Mouse (Mus musculus) kidney, postnatal 0 days (tissue): ENCODE results near the gene Chpf2. TPM values are rescaled to one million over a fixed set of nuclear protein-coding genes. Genes with fewer than 3 reads are reported as not detected.
A peak's percentile ranks its signal among the peaks of the same experiment; 100 is the strongest.

Source experiments
- ATAC-seq: fragments of 200-750 bp; cut with Nextera tagmentation; replicated peaks from 2 replicates; pipeline ENCODE4 v1.8.0; 2017; ENCODE audit warnings: low read depth, moderate number of reproducible peaks, moderate TSS enrichment, moderate library complexity; ENCODE audit not compliant: low FRiP score
- DNase-seq: peaks from one replicate; pipeline ENCODE4 v3.0.0-alpha.2; 2016; ENCODE audit warnings: low spot score
- H3K27ac ChIP-seq: fragments of 300-500 bp; sonication (generic); 2 replicates; pipeline ENCODE4 v1.5.1; 2014; ENCODE audit warnings: mild to moderate bottlenecking
- H3K27me3 ChIP-seq: fragments of 300-500 bp; sonication (generic); 2 replicates; pipeline ENCODE4 v1.6.1; 2014; ENCODE audit warnings: low read length, mixed read lengths; ENCODE audit not compliant: insufficient read depth
- H3K36me3 ChIP-seq: fragments of 300-500 bp; sonication (generic); 2 replicates; pipeline ENCODE4 v1.6.1; 2014; ENCODE audit warnings: low read length, mixed read lengths; ENCODE audit not compliant: insufficient read depth
- H3K4me1 ChIP-seq: fragments of 300-500 bp; sonication (generic); replicated peaks from 2 replicates; pipeline ENCODE4 v1.6.1; 2014; ENCODE audit warnings: antibody characterized with exemption, low read length, mixed read lengths; ENCODE audit not compliant: insufficient read depth
- H3K4me2 ChIP-seq: fragments of 300-500 bp; sonication (generic); 2 replicates; pipeline ENCODE4 v1.6.1; 2014; ENCODE audit warnings: mild to moderate bottlenecking, low read length, moderate library complexity, mixed read lengths
- H3K4me3 ChIP-seq: fragments of 300-500 bp; sonication (generic); replicated peaks from 2 replicates; pipeline ENCODE4 v1.5.1; 2014; ENCODE audit warnings: low read depth, low read length
- H3K9ac ChIP-seq: fragments of 300-500 bp; sonication (generic); 2 replicates; pipeline ENCODE4 v1.6.1; 2014; ENCODE audit warnings: low read depth, low read length
- H3K9me3 ChIP-seq: fragments of 300-500 bp; sonication (generic); replicated peaks from 2 replicates; pipeline ENCODE4 v1.6.1; 2016; ENCODE audit warnings: low read length, inconsistent platforms, mixed read lengths
- CTCF ChIP-seq: IDR thresholded peaks from 2 replicates; pipeline ENCODE4 v1.5.1; 2016; ENCODE audit warnings: antibody characterized with exemption, low read depth, mild to moderate bottlenecking, moderate library complexity
- WGBS: fragments of 180-500 bp; shearing (Covaris S2); extraction: QIAGEN DNeasy Blood & Tissue Kit; methylation state at CpG from one replicate; pipeline ENCODE4 v1.1.7; 2014; 5-methylcytosine and 5-hydroxymethylcytosine counted together
- polyA plus RNA-seq: library from polyadenylated mRNA; unstranded; fragments of >200 nt; fragmentation: Nextera tagmentation; extraction: Ambion mirVana; gene quantifications from 2 replicates; pipeline ENCODE4 v1.2.1, GENCODE M21; 2015

Chpf2 gene
- polyA plus RNA-seq, 1 experiment from 2014 or later: 26.0 TPM

DNA sequence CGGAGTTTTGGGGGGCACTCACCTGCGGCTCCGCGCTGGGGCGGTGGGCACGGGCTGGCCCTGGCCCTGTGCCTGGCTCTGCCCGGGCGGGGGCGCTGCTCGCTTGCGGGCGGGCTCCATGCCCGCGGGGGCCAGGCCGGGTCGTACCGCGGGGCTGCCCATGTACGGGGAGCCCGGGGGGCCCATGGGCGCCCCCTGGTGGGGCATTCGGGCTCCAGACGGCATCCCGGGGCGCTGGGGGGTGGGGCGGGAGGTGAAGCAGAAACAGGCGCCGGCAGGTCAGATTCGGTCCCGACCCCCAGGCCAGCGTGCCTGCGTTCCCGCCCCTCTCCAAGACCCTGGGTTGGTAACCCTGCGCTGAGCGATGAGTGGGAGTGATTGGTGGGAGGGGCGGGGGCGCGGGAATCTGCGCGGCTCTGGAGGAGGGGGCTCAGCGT, 12.0 kb downstream of the Chpf2 start:
- peak overlapping the region; percentile 54 for H3K9ac ChIP-seq
- H3K4me3 ChIP-seq: peak overlapping the region; percentile 43
- 1% methylated on average over 36 of the region's 41 CpGs for WGBS
- ATAC-seq: peak; percentile 23
- DNase-seq: peak; percentile 54
- no peak overlapping the region for H3K27ac ChIP-seq
- H3K36me3 ChIP-seq: peaks cover 18% of the 10 kb centered on the region
- H3K4me1 ChIP-seq: peaks cover 35% of the 10 kb centered on the region
- TF ChIP-seq CTCF: peak; percentile 62
- H3K9me3 ChIP-seq: no peaks in the 10 kb centered on the region
- H3K4me2 ChIP-seq: peak overlapping the region; percentile 97
- H3K27me3 ChIP-seq: peaks cover 4% of the 10 kb centered on the region; the same call in 1 of the 2 replicates

DNA sequence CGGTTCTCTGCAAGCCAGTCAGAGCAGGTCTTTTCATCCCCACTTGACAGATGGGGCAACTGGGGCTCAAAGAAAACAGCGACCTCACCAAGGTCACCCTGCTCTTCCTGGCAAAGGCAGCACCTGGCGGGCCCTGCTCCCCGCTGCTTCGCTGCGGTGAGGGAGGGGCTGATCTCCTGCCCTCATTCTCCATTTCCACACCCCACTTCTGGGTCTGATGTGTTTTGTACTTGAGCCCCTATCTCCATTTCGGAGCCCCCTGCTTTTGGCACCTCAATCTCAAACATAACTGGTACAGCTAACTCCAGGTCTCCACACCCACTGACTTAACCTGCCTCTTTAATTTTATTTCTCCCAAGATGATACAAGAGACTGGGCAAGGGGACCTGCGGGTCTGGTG, 12.6 kb downstream of the Chpf2 start:
- peak overlapping the region; percentile 97 for H3K4me2 ChIP-seq
- peaks cover 13% of the 10 kb centered on the region for H3K36me3 ChIP-seq
- 15% methylated on average over 8 of the region's 8 CpGs for WGBS
- H3K27ac ChIP-seq: no peak overlapping the region
- TF ChIP-seq CTCF: no peak
- DNase-seq (no peak), ATAC-seq (no peak)
- no peak overlapping the region; the same call in 1 of the 2 replicates for H3K4me3 ChIP-seq
- peaks cover 4% of the 10 kb centered on the region; the same call in 1 of the 2 replicates for H3K27me3 ChIP-seq
- H3K4me1 ChIP-seq: peaks cover 40% of the 10 kb centered on the region
- peak overlapping the region; percentile 54; the same call in 1 of the 2 replicates for H3K9ac ChIP-seq
- no peaks in the 10 kb centered on the region for H3K9me3 ChIP-seq

DNA sequence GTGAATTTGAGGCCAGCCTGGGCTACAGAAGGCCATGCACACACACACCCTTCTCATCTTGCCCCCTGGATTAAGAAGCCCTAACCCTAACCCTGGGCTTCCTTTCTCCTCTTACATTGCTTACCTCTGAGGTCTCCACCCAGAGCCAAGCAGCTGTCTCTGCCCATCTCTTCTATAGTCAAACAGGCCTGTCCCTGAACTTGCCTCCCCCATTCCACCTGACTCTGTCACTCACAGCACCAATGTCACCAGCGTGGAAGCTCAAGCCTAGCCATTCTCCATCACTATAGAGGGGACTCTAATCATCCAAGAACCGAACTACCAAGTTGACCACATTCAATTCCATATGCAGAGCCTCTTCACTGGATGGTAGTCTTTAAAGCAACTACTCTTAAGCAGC, 13.7 kb downstream of the Chpf2 start:
- Histone ChIP-seq H3K9me3 (no peaks in the 10 kb centered on the region), H3K4me2 (peak overlapping the region; percentile 93; the same call in 1 of the 2 replicates), H3K4me3 (no peak overlapping the region), H3K36me3 (0 out of 2 replicates have a peak, but pooled peaks cover 4% of the 10 kb centered on the region), H3K27me3 (peaks cover 4% of the 10 kb centered on the region; the same call in 1 of the 2 replicates), H3K4me1 (peaks cover 44% of the 10 kb centered on the region), H3K9ac (no peak overlapping the region), H3K27ac (no peak overlapping the region)
- TF ChIP-seq CTCF: no peak
- no peak for DNase-seq
- no peak for ATAC-seq
- WGBS: 70% methylated on average over 2 of the region's 2 CpGs

DNA sequence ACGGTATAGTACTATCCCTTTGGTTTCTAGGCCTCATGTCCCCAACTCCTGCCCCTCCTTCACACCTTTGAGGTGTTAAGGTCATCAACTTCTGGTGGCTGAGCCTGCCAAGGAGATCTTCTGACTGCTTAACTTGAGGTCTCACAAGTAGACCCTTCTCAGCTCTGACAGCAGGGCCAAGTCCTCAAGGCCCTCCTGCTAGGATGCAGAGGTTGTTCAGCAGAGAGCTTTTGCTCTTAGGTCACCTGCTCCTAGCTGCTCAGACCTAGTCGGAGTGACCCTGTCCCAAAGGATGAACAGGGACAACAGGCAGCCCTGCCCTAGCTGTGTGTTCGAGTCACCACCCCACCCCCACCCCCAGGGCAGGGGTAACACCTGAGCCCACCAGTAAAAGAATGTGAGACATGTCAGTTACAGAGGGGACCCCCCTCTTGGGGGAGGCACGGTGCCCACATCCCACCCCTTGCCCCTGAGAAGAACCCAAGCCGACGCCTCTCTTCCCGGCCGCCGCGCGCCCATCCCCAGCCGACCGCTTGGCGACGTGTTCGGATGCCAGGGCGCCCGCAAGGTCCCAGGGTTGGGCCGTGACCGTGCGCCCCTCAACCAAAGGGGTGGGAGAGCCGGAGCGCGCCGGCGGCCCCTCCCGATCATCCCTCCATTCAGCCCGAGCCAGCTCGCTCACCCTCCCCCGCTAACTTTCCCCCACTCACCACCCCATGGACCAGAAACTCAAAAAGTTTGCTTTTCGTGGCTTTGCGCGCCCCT, 14.7 kb downstream of the Chpf2 start:
- H3K4me1 ChIP-seq: peaks cover 52% of the 10 kb centered on the region
- DNase-seq (no peak), ATAC-seq (peak; percentile 8; the same call in 1 of the 2 replicates)
- peak overlapping the region; percentile 93 for H3K4me2 ChIP-seq
- peak overlapping the region; percentile 77 for H3K9ac ChIP-seq
- no peaks in the 10 kb centered on the region for H3K36me3 ChIP-seq
- H3K27me3 ChIP-seq: peaks cover 4% of the 10 kb centered on the region; the same call in 1 of the 2 replicates
- H3K4me3 ChIP-seq: peak overlapping the region; percentile 59
- no peak for TF ChIP-seq CTCF
- WGBS: 2% methylated on average over 33 of the region's 33 CpGs
- H3K27ac ChIP-seq: peak overlapping the region; percentile 98
- H3K9me3 ChIP-seq: no peaks in the 10 kb centered on the region

DNA sequence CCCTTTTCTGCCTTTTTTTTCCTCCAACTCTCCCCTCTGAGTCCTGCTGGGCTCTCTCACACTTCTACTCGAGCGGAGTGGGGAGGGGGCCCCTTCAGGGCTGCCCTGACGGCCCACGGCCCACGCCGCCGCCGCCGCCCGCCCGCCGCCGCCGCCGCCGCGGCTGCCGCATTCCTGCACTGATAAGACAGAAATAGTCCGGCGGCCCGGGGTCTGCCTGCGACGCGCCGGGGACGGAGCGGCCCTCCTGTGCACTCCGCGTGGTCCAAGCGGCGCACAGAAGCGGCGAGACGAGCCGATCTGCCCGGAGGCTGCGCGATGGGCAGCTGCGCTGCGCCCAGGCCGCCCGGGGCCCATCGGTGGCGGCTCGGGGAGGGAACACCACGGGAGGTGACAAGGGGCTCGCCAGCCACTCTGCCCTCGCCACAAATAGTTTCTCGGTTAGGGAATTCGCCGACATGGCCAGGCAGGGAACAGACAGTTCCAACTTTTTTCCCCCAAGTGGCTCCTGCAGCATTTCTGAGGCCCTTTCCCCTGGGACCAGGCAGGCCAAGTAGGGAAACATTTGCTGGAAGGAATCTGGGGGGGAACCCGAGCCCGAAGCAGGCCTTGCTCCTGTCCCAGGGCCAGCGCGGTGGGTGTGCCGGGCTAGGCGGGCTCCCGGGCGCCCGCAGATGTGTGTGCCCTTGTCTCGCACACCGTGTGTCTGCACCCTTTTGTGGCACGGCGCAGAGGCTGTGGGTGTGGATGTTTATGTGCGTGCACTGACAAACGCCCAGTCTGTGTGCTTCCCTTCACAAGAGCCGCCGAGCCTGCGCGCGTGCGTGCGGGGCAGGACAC, 15.6 kb downstream of the Chpf2 start:
- WGBS: under 1% methylated on average over 73 of the region's 73 CpGs
- Histone ChIP-seq H3K27me3 (peaks cover 4% of the 10 kb centered on the region; the same call in 1 of the 2 replicates), H3K27ac (peak overlapping the region; percentile 98), H3K4me1 (peaks cover 52% of the 10 kb centered on the region), H3K9me3 (no peaks in the 10 kb centered on the region), H3K4me3 (peak overlapping the region; percentile 59), H3K4me2 (peak overlapping the region; percentile 93), H3K36me3 (no peaks in the 10 kb centered on the region), H3K9ac (peak overlapping the region; percentile 77)
- no peak for TF ChIP-seq CTCF
- ATAC-seq (peak; percentile 26), DNase-seq (peak; percentile 87)

DNA sequence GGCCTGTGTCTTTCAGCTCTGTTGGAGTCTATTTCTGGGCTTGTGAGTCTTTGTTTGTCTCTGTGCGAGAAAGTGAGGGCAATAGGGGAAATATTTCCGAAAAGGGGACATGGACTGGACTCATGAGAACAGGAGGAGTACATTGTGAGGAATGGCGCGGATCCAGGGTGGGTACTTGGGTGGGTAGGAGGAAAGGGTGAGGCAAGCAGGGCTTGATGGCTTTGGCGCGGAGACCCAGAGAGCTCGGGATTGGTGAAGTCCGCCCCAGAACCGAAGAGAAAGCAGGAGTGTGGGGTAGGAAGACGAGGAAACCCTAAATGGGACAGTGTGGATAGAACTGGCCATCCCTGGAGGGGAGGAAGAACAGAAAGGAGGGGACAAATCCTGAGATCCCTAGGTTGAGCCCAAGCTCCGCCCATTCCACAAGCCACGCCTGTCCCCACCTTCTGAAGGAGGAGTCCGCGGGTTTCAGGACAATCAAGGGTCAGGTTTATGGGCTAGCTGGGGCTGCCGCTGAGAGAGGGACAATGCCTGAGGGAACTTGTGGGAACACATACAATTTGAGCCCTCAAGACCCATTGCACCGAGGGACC, 16.3 kb downstream of the Chpf2 start:
- peak; percentile 95 for DNase-seq
- H3K27me3 ChIP-seq: peaks cover 4% of the 10 kb centered on the region; the same call in 1 of the 2 replicates
- peak overlapping the region; percentile 59 for H3K4me3 ChIP-seq
- peak overlapping the region; percentile 98 for H3K27ac ChIP-seq
- H3K4me1 ChIP-seq: peaks cover 51% of the 10 kb centered on the region
- peak overlapping the region; percentile 77 for H3K9ac ChIP-seq
- no peaks in the 10 kb centered on the region for H3K36me3 ChIP-seq
- 2% methylated on average over 16 of the region's 16 CpGs for WGBS
- H3K9me3 ChIP-seq: no peaks in the 10 kb centered on the region
- no peak for TF ChIP-seq CTCF
- peak overlapping the region; percentile 93 for H3K4me2 ChIP-seq
- peak; percentile 47 for ATAC-seq
